Mouse (Mus musculus): ENCODE measurements around the gene Nrxn2. TPM values are rescaled to one million over a fixed set of nuclear protein-coding genes. Genes with fewer than 3 reads are reported as not detected.

The Nrxn2 gene
- total and polyA plus RNA-seq, 3 experiments, result 0.20 to 0.71 (median 0.30) TPM

DNA sequence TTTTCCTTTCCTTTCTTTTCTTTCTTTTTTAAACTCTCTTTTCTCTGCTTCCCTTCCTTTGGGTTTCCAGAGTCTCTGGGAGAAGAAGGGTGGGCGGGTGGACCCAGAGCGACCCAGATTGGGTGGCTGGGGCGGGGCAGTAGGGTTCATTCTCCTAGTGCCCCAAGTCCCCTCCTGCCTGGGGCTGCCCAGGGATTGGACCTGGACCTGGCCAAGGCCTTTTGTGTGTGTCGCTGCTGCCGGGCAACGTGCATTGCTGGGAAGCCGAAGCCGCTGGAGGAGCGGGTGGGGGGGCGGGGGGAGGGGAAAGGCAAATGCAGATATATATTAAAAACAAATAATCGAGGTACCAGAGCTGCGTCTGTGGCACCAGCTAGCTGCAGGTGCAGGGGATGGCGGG lies 114.1 kb downstream of the Nrxn2 start:
- no peaks in the 10 kb centered on the region for H3K27me3 ChIP-seq (replicated peaks)
- H3K4me3 ChIP-seq (replicated peaks in 1 of 3; ENCODE audit: low read depth in 2 of 3, low read length in 2 of 3, poor library complexity in 1 of 3), result no peak overlapping the region
- in situ Hi-C loops (cut with MboI; ENCODE audit: low pct_ligation_motif_present, low pct_unique_long_range_greater_than_20kb, low sequenced_read_pairs), result no loop called here
- TF ChIP-seq PAX5 (IDR thresholded peaks at IDR 0.05; ENCODE audit: low read length) (no peak), USF1 (IDR thresholded peaks at IDR 0.05; ENCODE audit: low read depth, low read length) (no peak), MXI1 (IDR thresholded peaks at IDR 0.05; ENCODE audit: low read depth, low read length) (no peak)
- H3K79me2 ChIP-seq (replicated peaks; ENCODE audit: control insufficient read depth, extremely low read depth, insufficient read depth, poor library complexity, severe bottlenecking), result no peaks in the 10 kb centered on the region
- DNase-seq (ENCODE audit: extremely low read depth), result no peak
- H3K9ac ChIP-seq (ENCODE audit: insufficient read depth, low read depth), result no peak overlapping the region
- H3K9me3 ChIP-seq (replicated peaks; ENCODE audit: low read length), result peaks cover 3% of the 10 kb centered on the region
- H3K36me3 ChIP-seq (replicated peaks in 1 of 2; ENCODE audit: control insufficient read depth in 1 of 2, insufficient read depth in 1 of 2, low read length in 1 of 2), result peaks cover 0 to 6% of the 10 kb centered on the region in 2 experiments
- dilution Hi-C loops (cut with MboI; ENCODE audit: extremely low pct_ligation_motif_present, extremely low pct_unique_long_range_greater_than_20kb, low sequenced_read_pairs), result no loop called here
- no peak overlapping the region for H3K4me2 ChIP-seq (ENCODE audit: insufficient read depth, low read depth, poor library complexity, severe bottlenecking)
- H3K27ac ChIP-seq (ENCODE audit: insufficient read depth, low read depth), result no peak overlapping the region
- peaks cover 0 to 19% of the 10 kb centered on the region in 2 experiments; a peak in 1 of 4 replicates for H3K4me1 ChIP-seq (ENCODE audit: control insufficient read depth in 1 of 2, insufficient read depth in 2 of 2)

DNA sequence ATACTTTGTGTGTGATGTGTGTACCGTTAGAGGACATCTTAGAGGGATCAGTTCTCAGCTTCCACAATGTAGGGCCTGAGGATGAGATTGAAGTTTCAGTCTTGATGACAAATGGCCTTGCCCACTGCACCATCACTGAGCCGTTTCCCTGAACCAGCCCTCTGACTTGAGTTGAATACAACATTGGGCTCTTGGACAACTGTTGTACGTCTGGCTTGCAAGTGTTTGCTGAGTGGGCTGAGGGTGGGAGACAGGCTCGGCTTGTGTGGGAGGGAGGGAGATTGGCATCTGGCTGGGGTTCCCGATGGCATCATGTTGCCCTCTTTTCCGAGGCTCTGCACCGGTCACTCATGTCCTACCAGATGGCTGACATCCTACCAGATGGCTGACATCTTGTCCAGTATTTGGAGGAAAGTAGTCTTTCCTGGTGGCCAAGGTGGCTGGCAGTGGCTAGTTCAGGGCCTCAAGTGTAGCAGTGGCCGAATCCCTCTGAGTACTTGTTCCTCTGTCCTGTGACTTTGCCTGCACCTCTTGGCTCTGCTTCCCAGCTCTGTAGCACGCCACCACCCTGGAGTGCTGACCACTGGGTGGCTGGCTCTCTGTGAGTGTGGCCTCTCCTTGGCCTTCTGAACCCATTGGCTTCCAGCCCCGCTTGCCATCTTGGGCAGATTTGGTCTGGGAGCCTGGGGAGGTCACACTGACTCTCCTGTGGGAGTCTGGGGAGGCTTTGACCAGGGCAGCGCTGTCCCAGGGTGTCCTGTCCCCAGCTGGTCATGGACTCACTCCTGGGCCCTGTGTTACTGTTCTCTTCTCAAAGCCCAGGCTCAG lies 115.0 kb downstream of the Nrxn2 start:
- dilution Hi-C loops (cut with MboI; ENCODE audit: extremely low pct_ligation_motif_present, extremely low pct_unique_long_range_greater_than_20kb, low sequenced_read_pairs), result no loop called here
- Histone ChIP-seq H3K27ac (ENCODE audit: insufficient read depth, low read depth) (no peak overlapping the region), H3K9me3 (replicated peaks; ENCODE audit: low read length) (peaks cover 3% of the 10 kb centered on the region)

DNA sequence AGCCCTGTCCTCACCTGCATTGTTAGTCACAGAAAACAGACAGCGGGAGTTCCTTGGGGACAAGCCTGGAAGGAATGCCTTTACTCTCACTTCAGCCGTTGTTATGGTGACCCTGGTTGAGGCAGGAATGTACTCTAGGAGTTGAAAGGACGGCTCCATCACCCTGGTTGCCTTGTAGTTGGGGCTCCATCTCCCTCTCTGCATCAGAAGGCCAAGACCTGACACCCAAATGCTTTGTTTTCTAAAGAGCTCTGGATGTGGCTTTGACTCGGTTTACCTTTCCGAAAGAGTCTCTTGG lies 115.5 kb downstream of the Nrxn2 start:
- no peak overlapping the region for H3K4me2 ChIP-seq (ENCODE audit: insufficient read depth, low read depth, poor library complexity, severe bottlenecking)
- no peak for DNase-seq (ENCODE audit: extremely low read depth)
- H3K4me3 ChIP-seq (replicated peaks in 1 of 3; ENCODE audit: low read depth in 2 of 3, low read length in 2 of 3, poor library complexity in 1 of 3), result no peak overlapping the region
- no peak overlapping the region for H3K27ac ChIP-seq (ENCODE audit: insufficient read depth, low read depth)
- H3K79me2 ChIP-seq (replicated peaks; ENCODE audit: control insufficient read depth, extremely low read depth, insufficient read depth, poor library complexity, severe bottlenecking), result no peaks in the 10 kb centered on the region
- H3K36me3 ChIP-seq (replicated peaks in 1 of 2; ENCODE audit: control insufficient read depth in 1 of 2, insufficient read depth in 1 of 2, low read length in 1 of 2), result peaks cover 0 to 6% of the 10 kb centered on the region in 2 experiments
- in situ Hi-C loops (cut with MboI; ENCODE audit: low pct_ligation_motif_present, low pct_unique_long_range_greater_than_20kb, low sequenced_read_pairs) (no loop called here), dilution Hi-C loops (cut with MboI; ENCODE audit: extremely low pct_ligation_motif_present, extremely low pct_unique_long_range_greater_than_20kb, low sequenced_read_pairs) (no loop called here)
- no peak for TF ChIP-seq ZMIZ1 (IDR thresholded peaks at IDR 0.05; ENCODE audit: low read depth, low read length)
- no peak for TF ChIP-seq TBP (conservative IDR thresholded peaks at IDR 0.05; ENCODE audit: low read depth, low read length)
- no peak for TF ChIP-seq ELF1 (IDR thresholded peaks at IDR 0.05; ENCODE audit: low read depth, low read length)
- TF ChIP-seq CHD1 (IDR thresholded peaks at IDR 0.05; ENCODE audit: low read depth, low read length), result no peak
- no peak for TF ChIP-seq POLR2A (IDR thresholded peaks at IDR 0.05; ENCODE audit: low read depth, low read length)
- no peak for TF ChIP-seq ETS1 (conservative IDR thresholded peaks at IDR 0.05; ENCODE audit: low read depth, low read length)
- no peak for TF ChIP-seq CHD2 (IDR thresholded peaks at IDR 0.05; ENCODE audit: low read length)
- TF ChIP-seq EP300 (IDR thresholded peaks at IDR 0.05; ENCODE audit: low read length), result no peak
- no peak for TF ChIP-seq MYC (IDR thresholded peaks at IDR 0.05; ENCODE audit: low read depth, low read length)
- TF ChIP-seq MAZ (IDR thresholded peaks at IDR 0.05; ENCODE audit: low read depth, low read length), result no peak
- TF ChIP-seq TCF12 (IDR thresholded peaks at IDR 0.05; ENCODE audit: low read depth, low read length), result no peak
- TF ChIP-seq MAFK (IDR thresholded peaks at IDR 0.05; ENCODE audit: insufficient replicate concordance, low read length), result no peak
- H3K9me3 ChIP-seq (replicated peaks; ENCODE audit: low read length), result peaks cover 3% of the 10 kb centered on the region
- no peak overlapping the region for H3K9ac ChIP-seq (ENCODE audit: insufficient read depth, low read depth)
- H3K27me3 ChIP-seq (replicated peaks), result no peaks in the 10 kb centered on the region
- H3K4me1 ChIP-seq (ENCODE audit: control insufficient read depth in 1 of 2, insufficient read depth in 2 of 2), result peaks cover 0 to 23% of the 10 kb centered on the region in 2 experiments; a peak in 2 of 4 replicates

More for the DNA sequence above, 115.0 kb downstream of the Nrxn2 start:
- TF ChIP-seq USF2 (conservative IDR thresholded peaks at IDR 0.05; ENCODE audit: low read depth, low read length) (no peak), E2F4 (IDR thresholded peaks at IDR 0.05; ENCODE audit: insufficient replicate concordance, low read depth, low read length) (no peak), NELFE (IDR thresholded peaks at IDR 0.05; ENCODE audit: low read depth, low read length) (no peak), CHD1 (IDR thresholded peaks at IDR 0.05; ENCODE audit: low read depth, low read length) (no peak)
- Histone ChIP-seq H3K4me1 (ENCODE audit: control insufficient read depth in 1 of 2, insufficient read depth in 2 of 2) (peaks cover 0 to 22% of the 10 kb centered on the region in 2 experiments; a peak in 1 of 4 replicates), H3K36me3 (replicated peaks in 1 of 2; ENCODE audit: control insufficient read depth in 1 of 2, insufficient read depth in 1 of 2, low read length in 1 of 2) (peaks cover 0 to 6% of the 10 kb centered on the region in 2 experiments), H3K79me2 (replicated peaks; ENCODE audit: control insufficient read depth, extremely low read depth, insufficient read depth, poor library complexity, severe bottlenecking) (no peaks in the 10 kb centered on the region), H3K27me3 (replicated peaks) (no peaks in the 10 kb centered on the region), H3K9ac (ENCODE audit: insufficient read depth, low read depth) (no peak overlapping the region), H3K4me2 (ENCODE audit: insufficient read depth, low read depth, poor library complexity, severe bottlenecking) (no peak overlapping the region), H3K4me3 (replicated peaks in 1 of 3; ENCODE audit: low read depth in 2 of 3, low read length in 2 of 3, poor library complexity in 1 of 3) (no peak overlapping the region)
- no peak for DNase-seq (ENCODE audit: extremely low read depth)
- in situ Hi-C loops (cut with MboI; ENCODE audit: low pct_ligation_motif_present, low pct_unique_long_range_greater_than_20kb, low sequenced_read_pairs), result no loop called here

Measured in CH12.LX (cell line).